Mouse (Mus musculus) thymus, adult 2 months (tissue): Measurements from ENCODE around the gene Arhgap21.

Source experiments
- CTCF ChIP-seq: fragments of 200-500 bp; IDR thresholded peaks from 2 replicates; pipeline ENCODE4 v1.5.1; 2012; ENCODE audit warnings: mild to moderate bottlenecking, control low read depth, low read length, moderate library complexity, borderline replicate concordance; ENCODE audit not compliant: control insufficient read depth, poor library complexity, insufficient read depth; ENCODE audit errors: extremely low read depth
- POLR2A ChIP-seq: fragments of 200-500 bp; IDR thresholded peaks from 2 replicates; pipeline ENCODE4 v1.6.1; 2012; ENCODE audit warnings: mild to moderate bottlenecking, low read length, control low read depth, moderate library complexity; ENCODE audit not compliant: control insufficient read depth, poor library complexity, insufficient read depth; ENCODE audit errors: extremely low read depth

- TF ChIP-seq POLR2A: no peak
- TF ChIP-seq CTCF: no peak
These were observed 32.0 kb downstream of the Arhgap21 start for GRCm38 (mm10) chr2:20936609-20937221.
